Mouse (Mus musculus) adrenal gland, postnatal 4 days (tissue): ENCODE data around the gene Samm50. TPM values are rescaled to one million over a fixed set of nuclear protein-coding genes. Genes with fewer than 3 reads are reported as not detected.

Source experiments
- DNase-seq, 2 experiments: peaks; one replicate each; pipeline ENCODE4 v3.0.0; 2021 to 2022; ENCODE audit warnings: low spot score in 2 of 2, mixed read lengths in 2 of 2
- total RNA-seq, 2 experiments: library from RNA; stranded (reverse); gene quantifications; 2 replicates each; pipeline ENCODE4 v1.2.3; 2021

Gene Samm50
- total RNA-seq, 2 experiments from 2014 or later = 159 to 160 TPM

GRCm38 (mm10) chr15:84234794-84235581, 42.9 kb downstream of the Samm50 start:
- no peak for DNase-seq

GRCm38 (mm10) chr15:84235646-84236045, 43.6 kb downstream of the Samm50 start:
- no peak for DNase-seq

- DNase-seq = no peak
Measured at GRCm38 (mm10) chr15:84238552-84238951, 46.5 kb downstream of the Samm50 start.

GRCm38 (mm10) chr15:84238991-84239401, 47.0 kb downstream of the Samm50 start:
- no peak for DNase-seq

- no peak for DNase-seq
Measured at GRCm38 (mm10) chr15:84241520-84241919, 49.5 kb downstream of the Samm50 start.

- DNase-seq = no peak
Measured at GRCm38 (mm10) chr15:84245104-84245503, 53.1 kb downstream of the Samm50 start.

GRCm38 (mm10) chr15:84246195-84246594, 54.2 kb downstream of the Samm50 start:
- DNase-seq = no peak

GRCm38 (mm10) chr15:84247309-84247708, 55.3 kb downstream of the Samm50 start:
- DNase-seq = no peak

GRCm38 (mm10) chr15:84251227-84251626, 59.2 kb downstream of the Samm50 start:
- DNase-seq = peak in 1 of 2 experiments; percentile 44

GRCm38 (mm10) chr15:84252645-84253044, 60.6 kb downstream of the Samm50 start:
- no peak for DNase-seq

- no peak for DNase-seq
Measured at GRCm38 (mm10) chr15:84253757-84254156, 61.7 kb downstream of the Samm50 start.

- DNase-seq = no peak
Measured at GRCm38 (mm10) chr15:84254387-84254786, 62.3 kb downstream of the Samm50 start.

GRCm38 (mm10) chr15:84256254-84256850, 64.3 kb downstream of the Samm50 start:
- no peak for DNase-seq

GRCm38 (mm10) chr15:84256864-84257263, 64.8 kb downstream of the Samm50 start:
- no peak for DNase-seq

- no peak for DNase-seq
Measured at GRCm38 (mm10) chr15:84258602-84259355, 66.7 kb downstream of the Samm50 start.

- DNase-seq = peak; percentile 52 to 63
Measured at GRCm38 (mm10) chr15:84260123-84260822, 68.2 kb downstream of the Samm50 start.

GRCm38 (mm10) chr15:84262630-84263029, 70.6 kb downstream of the Samm50 start:
- no peak for DNase-seq

GRCm38 (mm10) chr15:84263573-84263972, 71.5 kb downstream of the Samm50 start:
- no peak for DNase-seq

- DNase-seq = peak in 1 of 2 experiments; percentile 50
Measured at GRCm38 (mm10) chr15:84265141-84265540, 73.1 kb downstream of the Samm50 start.

GRCm38 (mm10) chr15:84266290-84266689, 74.2 kb downstream of the Samm50 start:
- DNase-seq = no peak
